Mouse (Mus musculus): Measurements from ENCODE around the gene Eps15l1. TPM values are rescaled to one million over a fixed set of nuclear protein-coding genes. Genes with fewer than 3 reads are reported as not detected.

Gene Eps15l1
- polyA plus RNA-seq, 1 experiment from 2014 or later, result 68.8 TPM

DNA sequence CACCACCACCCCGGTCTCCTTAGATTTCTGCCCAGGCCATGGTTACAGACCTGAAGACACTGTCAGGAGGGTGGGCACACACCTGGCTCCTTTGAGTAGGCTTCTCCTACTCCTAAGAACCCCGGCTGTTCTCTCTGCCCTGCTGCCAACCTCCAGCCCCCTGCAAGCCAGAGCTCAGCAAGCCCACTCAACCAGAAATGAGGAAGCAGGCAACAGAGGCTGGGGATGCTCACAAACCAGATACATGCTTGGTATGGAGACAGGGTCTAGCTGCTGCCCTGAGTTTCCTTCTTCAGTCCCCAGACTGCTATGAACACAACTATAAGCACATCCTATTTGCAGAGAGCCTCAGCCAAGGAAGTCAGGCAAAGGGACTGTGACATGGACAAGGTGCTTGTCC lies 73.1 kb downstream of the Eps15l1 start:
- 100% methylated on average over 2 of the region's 2 CpGs for WGBS
- Histone ChIP-seq H3K9me3 (replicated peaks; ENCODE audit: control insufficient read depth, low read length) (no peaks in the 10 kb centered on the region), H3K9ac (replicated peaks; ENCODE audit: low read length) (no peak overlapping the region), H3K4me3 (ENCODE audit: low read depth, low read length) (no peak overlapping the region), H3K36me3 (replicated peaks; ENCODE audit: control insufficient read depth, insufficient read depth, low read depth, low read length) (no peaks in the 10 kb centered on the region; the same call in none of the 2 replicates), H3K27me3 (ENCODE audit: control insufficient read depth, insufficient read depth, low read length) (no peaks in the 10 kb centered on the region), H3K4me2 (ENCODE audit: low read depth, low read length) (no peak overlapping the region), H3K4me1 (ENCODE audit: control insufficient read depth, insufficient read depth, low read length) (no peaks in the 10 kb centered on the region), H3K27ac (replicated peaks; ENCODE audit: low read depth, low read length) (no peak overlapping the region)
- DNase-seq (ENCODE audit: low spot score), result no peak
- ATAC-seq (replicated peaks; ENCODE audit: insufficient number of reproducible peaks, low FRiP score, low TSS enrichment, low read depth), result no peak

- no peak for DNase-seq (ENCODE audit: low spot score)
- no peak overlapping the region for H3K9ac ChIP-seq (replicated peaks; ENCODE audit: low read length)
- no peaks in the 10 kb centered on the region for H3K9me3 ChIP-seq (replicated peaks; ENCODE audit: control insufficient read depth, low read length)
- no peaks in the 10 kb centered on the region for H3K27me3 ChIP-seq (ENCODE audit: control insufficient read depth, insufficient read depth, low read length)
- H3K4me1 ChIP-seq (ENCODE audit: control insufficient read depth, insufficient read depth, low read length), result no peaks in the 10 kb centered on the region
- H3K36me3 ChIP-seq (replicated peaks; ENCODE audit: control insufficient read depth, insufficient read depth, low read depth, low read length), result no peaks in the 10 kb centered on the region; the same call in none of the 2 replicates
- H3K4me2 ChIP-seq (ENCODE audit: low read depth, low read length), result no peak overlapping the region
- H3K27ac ChIP-seq (replicated peaks; ENCODE audit: low read depth, low read length), result no peak overlapping the region
- ATAC-seq (replicated peaks; ENCODE audit: insufficient number of reproducible peaks, low FRiP score, low TSS enrichment, low read depth), result no peak
- no peak overlapping the region for H3K4me3 ChIP-seq (ENCODE audit: low read depth, low read length)
- 86% methylated on average over 1 of the region's 1 CpGs for WGBS
Observed at GRCm38 (mm10) chr8:72347553-72347952, 73.7 kb downstream of the Eps15l1 start.

DNA sequence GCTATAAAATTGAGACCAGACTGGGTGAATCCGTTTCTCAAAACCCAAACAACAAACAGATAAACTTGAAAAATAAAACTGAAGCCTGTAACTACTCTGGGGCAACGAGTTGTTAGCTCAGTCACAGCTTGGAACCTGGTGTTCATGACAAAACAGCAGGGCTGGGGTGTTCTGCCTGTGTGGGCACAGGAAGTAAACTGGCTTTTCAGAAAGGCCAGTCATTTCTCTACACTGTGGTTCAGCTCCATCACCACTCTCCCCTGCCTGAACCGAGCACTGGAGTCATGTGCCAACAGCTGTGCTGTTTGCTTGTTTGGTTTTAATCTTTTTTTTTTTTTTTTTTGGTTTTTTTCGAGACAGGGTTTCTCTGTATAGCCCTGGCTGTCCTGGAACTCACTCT lies 77.5 kb downstream of the Eps15l1 start:
- Histone ChIP-seq H3K4me1 (ENCODE audit: control insufficient read depth, insufficient read depth, low read length) (no peaks in the 10 kb centered on the region), H3K36me3 (replicated peaks; ENCODE audit: control insufficient read depth, insufficient read depth, low read depth, low read length) (peaks cover 4% of the 10 kb centered on the region), H3K27me3 (ENCODE audit: control insufficient read depth, insufficient read depth, low read length) (no peaks in the 10 kb centered on the region), H3K9ac (replicated peaks; ENCODE audit: low read length) (no peak overlapping the region), H3K9me3 (replicated peaks; ENCODE audit: control insufficient read depth, low read length) (no peaks in the 10 kb centered on the region), H3K4me3 (ENCODE audit: low read depth, low read length) (no peak overlapping the region), H3K4me2 (ENCODE audit: low read depth, low read length) (no peak overlapping the region), H3K27ac (replicated peaks; ENCODE audit: low read depth, low read length) (no peak overlapping the region)
- 75% methylated on average over 4 of the region's 4 CpGs for WGBS
- DNase-seq (ENCODE audit: low spot score), result no peak
- ATAC-seq (replicated peaks; ENCODE audit: insufficient number of reproducible peaks, low FRiP score, low TSS enrichment, low read depth), result no peak

DNA sequence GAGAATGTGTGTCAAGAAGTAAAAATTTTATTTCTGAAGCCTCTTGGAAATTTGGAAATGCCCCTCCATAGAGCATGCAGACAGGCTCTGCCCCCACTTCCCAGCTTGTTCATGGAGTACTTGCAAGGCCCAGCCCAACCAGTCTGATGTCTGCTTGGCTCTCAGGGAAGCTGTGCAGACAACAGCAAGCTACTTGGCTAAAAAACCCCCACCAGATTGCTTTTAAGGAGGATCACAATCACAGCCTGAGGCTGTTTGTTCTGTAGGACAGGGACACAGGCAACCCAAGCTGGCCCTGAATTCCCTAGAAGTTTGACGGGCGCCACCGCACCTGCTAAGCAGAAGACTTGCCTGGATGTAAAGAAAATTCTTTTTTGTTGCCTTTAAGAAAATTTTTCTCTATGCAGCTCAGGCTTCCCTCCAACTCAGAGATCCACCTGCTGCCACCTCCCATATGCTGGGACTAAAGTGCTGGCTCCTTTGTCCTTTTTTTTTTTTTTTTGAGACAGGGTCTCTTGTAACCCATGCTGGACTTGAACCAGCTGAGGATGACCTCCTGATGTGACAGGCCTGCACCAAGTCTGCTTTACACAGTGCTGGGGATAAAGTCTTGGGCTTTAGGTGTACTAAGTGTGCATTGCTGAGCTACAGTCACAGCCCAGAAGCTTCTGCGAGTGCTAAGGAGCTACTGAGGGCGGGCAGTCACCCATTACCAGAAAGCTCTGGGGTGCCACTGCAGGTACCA lies 78.5 kb downstream of the Eps15l1 start:
- H3K4me3 ChIP-seq (ENCODE audit: low read depth, low read length), result no peak overlapping the region
- H3K4me2 ChIP-seq (ENCODE audit: low read depth, low read length), result no peak overlapping the region
- H3K9ac ChIP-seq (replicated peaks; ENCODE audit: low read length), result no peak overlapping the region
- DNase-seq (ENCODE audit: low spot score), result no peak
- no peaks in the 10 kb centered on the region for H3K4me1 ChIP-seq (ENCODE audit: control insufficient read depth, insufficient read depth, low read length)
- H3K9me3 ChIP-seq (replicated peaks; ENCODE audit: control insufficient read depth, low read length), result no peaks in the 10 kb centered on the region
- WGBS, result 80% methylated on average over 5 of the region's 5 CpGs
- no peak for ATAC-seq (replicated peaks; ENCODE audit: insufficient number of reproducible peaks, low FRiP score, low TSS enrichment, low read depth)
- no peak overlapping the region for H3K27ac ChIP-seq (replicated peaks; ENCODE audit: low read depth, low read length)
- peaks cover 4% of the 10 kb centered on the region for H3K36me3 ChIP-seq (replicated peaks; ENCODE audit: control insufficient read depth, insufficient read depth, low read depth, low read length)
- no peaks in the 10 kb centered on the region for H3K27me3 ChIP-seq (ENCODE audit: control insufficient read depth, insufficient read depth, low read length)

DNA sequence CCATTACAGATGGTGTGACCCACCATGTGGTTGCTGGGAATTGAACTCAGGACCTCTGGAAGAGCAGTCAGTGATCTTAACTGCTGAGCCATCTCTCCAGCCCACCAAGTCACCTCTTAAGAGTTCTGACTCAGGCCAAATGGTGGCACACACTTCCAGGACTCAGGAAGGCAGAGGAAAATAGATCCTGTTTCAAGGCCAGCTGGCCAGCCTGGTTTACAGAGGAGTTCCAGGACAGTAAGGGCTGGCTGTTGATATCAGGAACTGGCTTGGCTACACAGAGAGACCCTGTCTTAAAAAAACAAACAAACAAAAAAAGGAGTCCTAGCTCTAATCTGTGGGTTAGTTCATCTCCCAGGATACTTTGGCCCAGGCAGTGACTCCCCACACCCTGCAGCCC lies 84.2 kb downstream of the Eps15l1 start:
- Histone ChIP-seq H3K4me3 (ENCODE audit: low read depth, low read length) (no peak overlapping the region), H3K36me3 (replicated peaks; ENCODE audit: control insufficient read depth, insufficient read depth, low read depth, low read length) (peaks cover 4% of the 10 kb centered on the region), H3K4me1 (ENCODE audit: control insufficient read depth, insufficient read depth, low read length) (no peaks in the 10 kb centered on the region), H3K9ac (replicated peaks; ENCODE audit: low read length) (no peak overlapping the region), H3K9me3 (replicated peaks; ENCODE audit: control insufficient read depth, low read length) (no peaks in the 10 kb centered on the region), H3K27ac (replicated peaks; ENCODE audit: low read depth, low read length) (no peak overlapping the region), H3K27me3 (ENCODE audit: control insufficient read depth, insufficient read depth, low read length) (no peaks in the 10 kb centered on the region), H3K4me2 (ENCODE audit: low read depth, low read length) (no peak overlapping the region)
- ATAC-seq (replicated peaks; ENCODE audit: insufficient number of reproducible peaks, low FRiP score, low TSS enrichment, low read depth) (no peak), DNase-seq (ENCODE audit: low spot score) (no peak)

- WGBS, result 90% methylated on average over 2 of the region's 2 CpGs
- H3K36me3 ChIP-seq (replicated peaks; ENCODE audit: control insufficient read depth, insufficient read depth, low read depth, low read length), result peaks cover 4% of the 10 kb centered on the region
- no peak overlapping the region for H3K27ac ChIP-seq (replicated peaks; ENCODE audit: low read depth, low read length)
Observed at GRCm38 (mm10) chr8:72336273-72336672, 85.0 kb downstream of the Eps15l1 start.

GRCm38 (mm10) chr8:72334144-72334641 lies 87.1 kb downstream of the Eps15l1 start:
- H3K4me3 ChIP-seq (ENCODE audit: low read depth, low read length), result no peak overlapping the region
- no peaks in the 10 kb centered on the region; the same call in 1 of the 2 replicates for H3K36me3 ChIP-seq (replicated peaks; ENCODE audit: control insufficient read depth, insufficient read depth, low read depth, low read length)
- no peak overlapping the region for H3K27ac ChIP-seq (replicated peaks; ENCODE audit: low read depth, low read length)
- H3K4me1 ChIP-seq (ENCODE audit: control insufficient read depth, insufficient read depth, low read length), result no peaks in the 10 kb centered on the region
- ATAC-seq (replicated peaks; ENCODE audit: insufficient number of reproducible peaks, low FRiP score, low TSS enrichment, low read depth) (no peak), DNase-seq (ENCODE audit: low spot score) (no peak)
- no peaks in the 10 kb centered on the region for H3K27me3 ChIP-seq (ENCODE audit: control insufficient read depth, insufficient read depth, low read length)
- WGBS, result 76% methylated on average over 4 of the region's 4 CpGs
- H3K9ac ChIP-seq (replicated peaks; ENCODE audit: low read length), result no peak overlapping the region
- no peak overlapping the region for H3K4me2 ChIP-seq (ENCODE audit: low read depth, low read length)
- no peaks in the 10 kb centered on the region for H3K9me3 ChIP-seq (replicated peaks; ENCODE audit: control insufficient read depth, low read length)

More at GRCm38 (mm10) chr8:72336273-72336672, 85.0 kb downstream of the Eps15l1 start:
- Histone ChIP-seq H3K4me3 (ENCODE audit: low read depth, low read length) (no peak overlapping the region), H3K4me1 (ENCODE audit: control insufficient read depth, insufficient read depth, low read length) (no peaks in the 10 kb centered on the region), H3K9ac (replicated peaks; ENCODE audit: low read length) (no peak overlapping the region), H3K4me2 (ENCODE audit: low read depth, low read length) (no peak overlapping the region), H3K9me3 (replicated peaks; ENCODE audit: control insufficient read depth, low read length) (no peaks in the 10 kb centered on the region), H3K27me3 (ENCODE audit: control insufficient read depth, insufficient read depth, low read length) (no peaks in the 10 kb centered on the region)
- DNase-seq (ENCODE audit: low spot score), result no peak
- no peak for ATAC-seq (replicated peaks; ENCODE audit: insufficient number of reproducible peaks, low FRiP score, low TSS enrichment, low read depth)

DNA sequence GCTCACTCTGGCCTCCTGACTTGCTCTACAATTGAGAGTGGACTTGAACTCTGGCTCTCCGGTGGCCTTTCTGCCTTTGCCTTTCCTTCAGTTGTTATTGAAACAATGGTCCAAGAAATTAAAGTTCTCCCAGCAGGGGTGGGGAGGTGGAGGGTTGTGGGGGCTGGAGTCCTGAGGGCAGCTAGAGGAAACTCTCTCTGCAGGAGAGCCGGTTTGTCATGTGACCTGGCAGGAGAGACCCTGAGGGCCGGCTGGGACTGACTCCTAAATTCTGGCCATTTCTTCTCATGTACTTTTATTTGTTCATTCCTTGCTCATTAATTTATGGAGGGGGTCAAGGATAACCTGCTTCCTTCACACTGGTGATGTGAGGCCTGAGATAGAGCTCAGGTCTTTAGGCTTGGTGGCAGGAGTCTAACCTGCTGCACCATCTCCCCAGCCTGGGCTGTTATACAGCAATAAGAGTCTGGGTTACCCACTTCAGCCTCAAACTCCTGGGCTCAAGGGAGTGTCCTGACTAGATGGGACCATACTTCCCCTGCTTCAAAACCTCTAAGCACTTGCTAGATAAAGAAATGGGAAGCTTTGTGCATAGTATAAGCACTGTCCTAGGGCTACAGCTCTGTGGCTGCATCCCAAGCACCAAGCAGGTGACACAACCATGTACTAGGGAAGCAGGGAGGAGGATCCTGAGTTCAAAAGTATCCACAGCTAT lies 87.7 kb downstream of the Eps15l1 start:
- ATAC-seq (replicated peaks; ENCODE audit: insufficient number of reproducible peaks, low FRiP score, low TSS enrichment, low read depth) (no peak), DNase-seq (ENCODE audit: low spot score) (no peak)
- no peaks in the 10 kb centered on the region for H3K9me3 ChIP-seq (replicated peaks; ENCODE audit: control insufficient read depth, low read length)
- no peak overlapping the region for H3K4me2 ChIP-seq (ENCODE audit: low read depth, low read length)
- no peak overlapping the region for H3K4me3 ChIP-seq (ENCODE audit: low read depth, low read length)
- no peak overlapping the region for H3K27ac ChIP-seq (replicated peaks; ENCODE audit: low read depth, low read length)
- 45% methylated on average over 3 of the region's 3 CpGs for WGBS
- no peaks in the 10 kb centered on the region for H3K4me1 ChIP-seq (ENCODE audit: control insufficient read depth, insufficient read depth, low read length)
- H3K27me3 ChIP-seq (ENCODE audit: control insufficient read depth, insufficient read depth, low read length), result no peaks in the 10 kb centered on the region
- no peaks in the 10 kb centered on the region; the same call in 1 of the 2 replicates for H3K36me3 ChIP-seq (replicated peaks; ENCODE audit: control insufficient read depth, insufficient read depth, low read depth, low read length)
- H3K9ac ChIP-seq (replicated peaks; ENCODE audit: low read length), result no peak overlapping the region
